Mouse (Mus musculus) olfactory bulb, adult 2 months (tissue): ENCODE measurements around the gene Yipf2.

ENCODE experiments used
- CTCF ChIP-seq: fragments of 200-500 bp; IDR thresholded peaks from 2 replicates; pipeline ENCODE4 v1.5.1; 2012; ENCODE audit warnings: low read depth, mild to moderate bottlenecking, low read length, moderate library complexity; ENCODE audit not compliant: insufficient read depth
- POLR2A ChIP-seq: fragments of 200-500 bp; IDR thresholded peaks from 2 replicates; pipeline ENCODE4 v1.6.1; 2012; ENCODE audit warnings: mild to moderate bottlenecking, low read depth, low read length, moderate library complexity; ENCODE audit not compliant: insufficient read depth

GRCm38 (mm10) chr9:21545916-21546788 lies 46.5 kb downstream of the Yipf2 start:
- TF ChIP-seq POLR2A (no peak), CTCF (no peak; the same call in 1 of the 2 replicates)
